Mouse (Mus musculus): ENCODE data around the gene Hoxd10. TPM values are rescaled to one million over a fixed set of nuclear protein-coding genes. Genes with fewer than 3 reads are reported as not detected.

The Hoxd10 gene
- polyA plus RNA-seq, 1 experiment = not detected

GRCm38 (mm10) chr2:74727640-74728302, 36.0 kb downstream of the Hoxd10 start:
- DNase-seq (ENCODE audit: extremely low spot score in 1 of 2, low spot score in 1 of 2) = no peak

DNA sequence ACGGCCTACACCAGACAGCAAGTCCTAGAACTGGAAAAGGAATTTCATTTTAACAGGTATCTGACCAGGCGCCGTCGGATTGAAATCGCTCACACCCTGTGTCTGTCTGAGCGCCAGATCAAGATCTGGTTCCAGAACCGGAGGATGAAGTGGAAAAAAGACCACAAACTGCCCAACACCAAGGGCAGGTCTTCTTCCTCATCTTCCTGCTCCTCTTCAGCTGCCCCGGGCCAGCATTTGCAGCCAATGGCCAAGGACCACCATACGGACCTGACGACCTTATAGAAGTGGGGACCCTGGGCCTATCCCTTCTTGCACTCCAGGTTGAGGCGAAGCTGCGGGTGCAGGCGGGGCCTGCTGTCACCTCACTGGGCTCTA, 36.6 kb downstream of the Hoxd10 start:
- DNase-seq (ENCODE audit: extremely low spot score in 1 of 2, low spot score in 1 of 2) = no peak

DNA sequence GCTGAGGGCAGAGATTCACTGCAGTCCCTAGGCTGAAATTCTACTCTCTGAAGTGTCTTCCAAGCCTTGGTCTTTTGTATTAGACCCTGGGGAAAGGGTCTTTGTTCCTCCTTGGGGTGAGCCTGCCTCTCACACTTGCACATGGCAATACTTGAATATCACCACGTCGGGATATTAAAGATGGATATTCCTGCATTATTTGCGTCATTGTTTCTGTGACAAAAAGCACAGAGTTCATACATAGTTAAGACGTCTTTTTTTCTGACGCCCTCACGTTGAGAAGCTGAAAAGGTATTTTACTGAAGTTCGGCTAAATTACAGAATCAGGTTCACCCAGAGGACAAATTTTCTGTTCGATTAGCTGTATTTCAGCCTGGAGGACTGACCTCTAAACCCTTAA, 38.6 kb downstream of the Hoxd10 start:
- no peak for DNase-seq (ENCODE audit: extremely low spot score in 1 of 2, low spot score in 1 of 2)

GRCm38 (mm10) chr2:74731055-74731454, 39.3 kb downstream of the Hoxd10 start:
- no peak for DNase-seq (ENCODE audit: extremely low spot score in 1 of 2, low spot score in 1 of 2)

DNA sequence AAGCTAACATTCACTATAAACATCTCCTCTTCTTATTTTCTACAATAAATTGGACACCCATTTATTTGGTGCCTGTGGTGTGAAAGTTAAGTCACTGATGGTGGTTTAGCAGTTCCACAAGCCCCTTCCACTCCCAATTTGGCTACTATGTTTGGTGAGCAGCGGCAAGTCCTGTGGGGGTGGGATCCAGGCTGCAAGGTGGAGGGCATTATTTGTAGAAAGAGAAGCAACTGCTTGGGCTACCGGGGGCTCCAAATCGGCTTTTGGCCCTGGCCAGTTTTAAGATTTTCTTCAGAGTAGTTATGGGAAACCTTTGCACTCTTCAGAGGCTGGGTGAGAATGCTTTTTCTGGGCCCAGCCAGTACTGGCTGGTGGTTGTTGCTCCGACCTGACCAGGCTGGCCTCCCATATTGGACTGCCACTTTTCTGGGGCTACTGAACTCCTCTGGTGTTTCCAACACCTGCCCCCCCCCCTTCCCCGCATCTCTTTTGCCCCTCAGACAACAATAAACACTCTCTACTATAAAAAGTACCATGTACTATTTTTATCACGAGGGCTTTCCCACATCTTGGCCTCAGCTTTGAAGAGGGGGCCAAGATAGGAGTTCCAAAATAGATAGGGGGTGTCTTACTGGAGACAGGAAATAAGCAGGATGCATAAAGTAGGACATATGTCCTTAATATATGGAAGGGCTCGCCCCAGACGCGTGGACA, 40.2 kb downstream of the Hoxd10 start:
- DNase-seq (ENCODE audit: extremely low spot score in 1 of 2, low spot score in 1 of 2) = no peak

- no peak for DNase-seq (ENCODE audit: extremely low spot score in 1 of 2, low spot score in 1 of 2)
Observed at GRCm38 (mm10) chr2:74732513-74733316, 41.0 kb downstream of the Hoxd10 start.

- DNase-seq (ENCODE audit: extremely low spot score in 1 of 2, low spot score in 1 of 2) = no peak
Observed at GRCm38 (mm10) chr2:74733317-74733661, 41.6 kb downstream of the Hoxd10 start.

GRCm38 (mm10) chr2:74733765-74734164, 42.0 kb downstream of the Hoxd10 start:
- DNase-seq (ENCODE audit: extremely low spot score in 1 of 2, low spot score in 1 of 2) = no peak

DNA sequence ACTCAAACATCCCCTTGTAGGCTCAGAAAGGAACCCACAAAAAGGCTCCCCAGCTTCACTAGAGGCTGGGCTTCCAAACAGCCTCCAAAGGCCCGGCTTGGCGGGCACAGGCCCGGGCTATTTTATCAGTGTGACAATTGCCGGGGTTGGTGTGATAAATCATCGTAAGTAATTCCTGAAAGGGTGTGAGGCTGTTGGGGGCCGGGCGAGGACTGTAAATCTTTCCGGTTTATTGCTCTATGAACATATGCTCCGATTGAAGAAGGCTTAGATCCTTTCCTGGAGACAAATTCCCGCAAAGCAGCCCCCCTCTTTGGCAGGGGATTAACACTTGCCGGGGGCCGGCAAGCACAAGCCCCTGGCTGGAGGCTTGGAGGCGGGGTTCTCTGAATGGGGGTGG, 42.7 kb downstream of the Hoxd10 start:
- no peak for DNase-seq (ENCODE audit: extremely low spot score in 1 of 2, low spot score in 1 of 2)

GRCm38 (mm10) chr2:74734996-74735811, 43.5 kb downstream of the Hoxd10 start:
- DNase-seq (ENCODE audit: extremely low spot score in 1 of 2, low spot score in 1 of 2) = no peak

- DNase-seq (ENCODE audit: extremely low spot score in 1 of 2, low spot score in 1 of 2) = no peak
Observed at GRCm38 (mm10) chr2:74735851-74736687, 44.3 kb downstream of the Hoxd10 start.

DNA sequence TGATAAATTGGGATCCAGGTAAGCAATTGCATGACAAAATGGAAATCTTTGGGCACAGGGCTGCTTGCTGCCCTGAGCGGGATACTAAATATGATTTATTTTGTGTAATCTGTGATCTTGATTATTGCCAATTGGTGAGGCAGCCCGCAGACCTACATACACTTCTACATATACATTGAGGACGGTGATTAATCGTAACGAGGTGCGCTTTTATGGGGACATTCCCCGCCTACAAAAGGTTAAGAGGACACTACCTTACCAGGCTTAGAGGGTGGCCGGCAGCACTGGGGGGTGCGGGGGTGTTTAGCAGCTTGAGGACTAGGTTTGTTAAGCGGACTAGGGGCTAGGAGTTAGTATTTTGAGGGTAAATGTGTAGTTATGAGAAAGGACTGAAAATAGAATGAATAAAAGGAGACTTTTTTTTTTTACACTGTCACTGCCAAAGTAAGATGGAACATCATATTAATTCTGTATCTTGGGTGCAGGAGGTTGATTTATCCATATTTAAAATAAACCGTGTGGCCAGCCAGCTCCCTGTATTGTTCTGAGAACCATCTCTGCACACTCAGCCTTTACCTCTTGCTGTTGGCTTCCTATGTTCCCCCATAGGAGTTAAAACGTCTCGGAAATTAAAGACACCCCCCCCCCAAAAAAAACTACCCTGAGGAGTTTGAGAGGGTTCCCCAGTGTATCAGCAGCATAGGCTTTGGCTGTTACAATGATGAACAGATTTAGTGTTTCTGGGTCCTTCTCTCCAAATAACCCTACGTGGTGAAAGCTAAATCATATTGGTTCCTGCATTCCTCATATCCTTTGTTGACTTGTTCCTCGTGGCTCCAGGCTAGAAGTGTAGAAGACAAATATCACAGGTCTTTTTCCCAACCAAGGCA, 45.2 kb downstream of the Hoxd10 start:
- DNase-seq (ENCODE audit: extremely low spot score in 1 of 2, low spot score in 1 of 2) = no peak

DNA sequence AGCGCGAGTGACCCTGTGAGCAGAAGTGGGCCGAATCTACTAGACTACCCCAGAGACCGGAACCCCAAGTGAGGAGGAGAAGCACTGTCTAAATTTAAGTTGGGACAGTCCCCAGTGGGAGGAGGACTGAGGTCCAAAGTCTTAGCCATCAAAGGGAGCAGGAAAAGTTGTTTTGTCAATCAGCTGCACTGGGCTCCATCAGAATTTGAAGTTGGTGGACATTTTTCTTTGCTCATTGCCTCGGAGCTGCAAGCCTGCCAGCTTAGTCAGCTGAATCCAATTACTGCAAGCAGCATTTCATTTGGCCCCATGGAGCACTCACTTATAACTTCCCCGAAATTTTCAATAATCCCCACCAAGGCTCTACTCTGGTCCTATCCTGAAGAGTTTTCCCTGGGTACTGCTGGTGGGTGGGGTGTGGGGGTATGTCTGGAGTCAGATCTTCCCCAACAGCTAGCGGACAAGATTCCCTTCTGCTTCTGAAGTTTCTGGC, 45.9 kb downstream of the Hoxd10 start:
- DNase-seq (ENCODE audit: extremely low spot score in 1 of 2, low spot score in 1 of 2) = no peak

DNA sequence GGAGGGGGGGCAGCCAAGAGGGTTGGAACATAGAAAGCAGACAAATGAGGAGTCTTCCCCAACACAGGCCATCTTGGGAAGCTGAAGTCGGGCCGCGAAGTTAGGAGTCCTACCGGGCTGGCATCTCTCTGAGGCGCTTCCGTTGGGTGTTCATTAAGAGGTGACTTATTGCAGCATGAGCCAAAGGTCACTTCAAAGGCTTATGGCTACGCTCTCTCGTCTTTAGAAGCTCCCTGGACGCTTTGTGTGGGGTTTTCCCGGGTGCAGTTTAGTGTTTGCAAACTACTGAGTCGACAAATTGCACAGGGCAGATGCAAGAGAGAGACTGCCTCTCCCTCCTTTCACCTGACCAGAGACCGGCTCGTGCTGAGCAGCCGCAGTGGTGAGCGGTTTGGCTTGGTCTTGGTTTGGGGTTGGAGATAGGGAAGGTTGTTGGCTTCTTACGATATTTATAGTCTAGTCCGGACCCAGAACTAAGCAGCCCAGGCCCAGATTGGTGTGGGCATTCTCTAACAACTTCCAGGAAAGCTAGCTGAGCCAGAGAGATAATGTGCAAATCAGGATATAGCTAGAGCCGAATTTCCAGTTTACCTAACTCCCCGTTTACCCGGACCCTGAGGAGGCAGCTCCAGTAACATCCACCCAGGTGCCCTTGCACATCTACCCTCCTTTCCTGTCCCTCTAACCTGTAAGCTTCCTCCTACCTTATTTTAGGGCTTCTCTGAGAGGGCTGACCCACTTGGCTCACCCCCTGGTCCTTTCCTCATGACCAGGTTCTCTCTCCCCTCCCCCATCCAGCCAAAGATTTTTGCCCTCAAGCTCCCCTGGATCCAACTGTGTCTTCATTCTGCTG, 47.1 kb downstream of the Hoxd10 start:
- DNase-seq (ENCODE audit: extremely low spot score in 1 of 2, low spot score in 1 of 2) = no peak

GRCm38 (mm10) chr2:74739476-74739800, 47.7 kb downstream of the Hoxd10 start:
- DNase-seq (ENCODE audit: extremely low spot score in 1 of 2, low spot score in 1 of 2) = no peak

- no peak for DNase-seq (ENCODE audit: extremely low spot score in 1 of 2, low spot score in 1 of 2)
Observed at GRCm38 (mm10) chr2:74739869-74740268, 48.1 kb downstream of the Hoxd10 start.

- no peak for DNase-seq (ENCODE audit: extremely low spot score in 1 of 2, low spot score in 1 of 2)
Observed at GRCm38 (mm10) chr2:74740311-74741091, 48.8 kb downstream of the Hoxd10 start.

Data from frontal cortex, adult 2 months (tissue).